Mouse (Mus musculus): ENCODE results near the gene Rabgap1.

DNA sequence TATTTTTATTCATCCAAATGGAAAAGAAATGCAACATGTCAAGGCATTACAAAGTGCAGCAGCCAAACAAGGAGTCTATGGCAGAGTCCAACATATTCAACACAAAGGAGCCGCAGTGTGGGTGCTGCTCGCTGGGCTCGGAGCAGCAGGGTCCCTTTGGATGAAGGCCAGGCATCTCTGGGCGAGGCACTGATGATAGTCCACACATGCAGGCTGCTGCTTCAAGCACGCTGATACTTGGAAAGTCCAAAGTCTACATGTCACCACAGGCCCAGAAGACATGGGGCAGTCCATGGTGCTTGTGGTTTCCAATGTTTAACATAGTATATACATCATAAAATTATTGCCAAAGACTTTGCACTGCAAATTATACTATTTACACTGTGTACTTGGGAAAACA is 126.8 kb downstream of the Rabgap1 start:
- TF ChIP-seq POLR2A (IDR thresholded peaks at IDR 0.05; ENCODE audit: control insufficient read depth in 1 of 2, insufficient read depth in 1 of 2, low read depth in 1 of 2, low read length in 2 of 2, poor library complexity in 1 of 2), result no peak
- no peak for TF ChIP-seq SIN3A (IDR thresholded peaks at IDR 0.05; ENCODE audit: low read length)
- no peak for TF ChIP-seq TCF12 (IDR thresholded peaks at IDR 0.05; ENCODE audit: low read depth, low read length)
- TF ChIP-seq EP300 (IDR thresholded peaks at IDR 0.05; ENCODE audit: low read depth in 1 of 2, low read length in 2 of 2), result no peak

All from MEL (cell line).